Mouse (Mus musculus): ENCODE results near the gene Zfp282.

The Zfp282 gene

GRCm38 (mm10) chr6:47903587-47903986, 26.6 kb downstream of the Zfp282 start:
- no peak for ATAC-seq (ENCODE audit: low TSS enrichment)

- no peak for ATAC-seq (ENCODE audit: low TSS enrichment)
Measured at GRCm38 (mm10) chr6:47904361-47904760, 27.4 kb downstream of the Zfp282 start.

GRCm38 (mm10) chr6:47904917-47905695, 28.1 kb downstream of the Zfp282 start:
- ATAC-seq (ENCODE audit: low TSS enrichment): no peak

GRCm38 (mm10) chr6:47906326-47906725, 29.3 kb downstream of the Zfp282 start:
- ATAC-seq (ENCODE audit: low TSS enrichment): no peak

GRCm38 (mm10) chr6:47909007-47909406, 32.0 kb downstream of the Zfp282 start:
- no peak for ATAC-seq (ENCODE audit: low TSS enrichment)

- ATAC-seq (ENCODE audit: low TSS enrichment): no peak
Measured at GRCm38 (mm10) chr6:47911650-47912049, 34.6 kb downstream of the Zfp282 start.

GRCm38 (mm10) chr6:47912991-47913390, 36.0 kb downstream of the Zfp282 start:
- no peak for ATAC-seq (ENCODE audit: low TSS enrichment)

GRCm38 (mm10) chr6:47917051-47917450, 40.0 kb downstream of the Zfp282 start:
- no peak for ATAC-seq (ENCODE audit: low TSS enrichment)

- ATAC-seq (ENCODE audit: low TSS enrichment): no peak
Measured at GRCm38 (mm10) chr6:47918768-47919274, 41.8 kb downstream of the Zfp282 start.

- no peak for ATAC-seq (ENCODE audit: low TSS enrichment)
Measured at GRCm38 (mm10) chr6:47919646-47920446, 42.8 kb downstream of the Zfp282 start.

GRCm38 (mm10) chr6:47920447-47921340, 43.7 kb downstream of the Zfp282 start, which contains the start of gene Zfp212:
Gene Zfp212 (plus strand): TSS chr6:47920476.
- ATAC-seq (ENCODE audit: low TSS enrichment): peak; percentile 99

- ATAC-seq (ENCODE audit: low TSS enrichment): no peak
Measured at GRCm38 (mm10) chr6:47942461-47942860, 65.5 kb downstream of the Zfp282 start.

GRCm38 (mm10) chr6:47943021-47943691, 66.2 kb downstream of the Zfp282 start:
- peak; percentile 84 for ATAC-seq (ENCODE audit: low TSS enrichment)

GRCm38 (mm10) chr6:47943721-47944120, 66.7 kb downstream of the Zfp282 start:
- ATAC-seq (ENCODE audit: low TSS enrichment): no peak

- no peak for ATAC-seq (ENCODE audit: low TSS enrichment)
Measured at GRCm38 (mm10) chr6:47947388-47947787, 70.4 kb downstream of the Zfp282 start.

- ATAC-seq (ENCODE audit: low TSS enrichment): peak; percentile 99
Measured at GRCm38 (mm10) chr6:47953191-47953726, 76.3 kb downstream of the Zfp282 start, which contains the start of gene Zfp956. Gene Zfp956 (plus strand): TSS chr6:47953390.

- no peak for ATAC-seq (ENCODE audit: low TSS enrichment)
Measured at GRCm38 (mm10) chr6:47954425-47954824, 77.4 kb downstream of the Zfp282 start.

GRCm38 (mm10) chr6:47957816-47958215, 80.8 kb downstream of the Zfp282 start:
- ATAC-seq (ENCODE audit: low TSS enrichment): no peak

Measured in frontal cortex, adult (tissue).